Mouse (Mus musculus) layer of hippocampus, adult 2 months (tissue): ENCODE results near the gene Slc6a3. TPM values are rescaled to one million over a fixed set of nuclear protein-coding genes. Genes with fewer than 3 reads are reported as not detected.
A peak's percentile ranks its signal among the peaks of the same experiment; 100 is the strongest.

ENCODE experiments used
- DNase-seq, 2 experiments: peaks; one replicate each; pipeline ENCODE4 v3.0.0; 2022; ENCODE audit warnings: low spot score in 2 of 2
- H3K27ac ChIP-seq: fragments of 200-600 bp; 2 replicates; pipeline ENCODE4 v1.8.1; 2022
- H3K4me3 ChIP-seq: fragments of 200-600 bp; 2 replicates; pipeline ENCODE4 v1.8.1; 2022; ENCODE audit warnings: mild to moderate bottlenecking
- CTCF ChIP-seq: fragments of 200-600 bp; conservative IDR thresholded peaks from 2 replicates; pipeline ENCODE4 v1.8.1; 2022; ENCODE audit warnings: antibody characterized with exemption, mild to moderate bottlenecking, moderate library complexity
- total RNA-seq, 2 experiments: library from RNA; stranded (reverse); gene quantifications; 2 replicates each; pipeline ENCODE4 v1.2.3; 2021

Gene Slc6a3
- total RNA-seq, 2 experiments from 2014 or later: 0.20 TPM; not detected in 1

DNA sequence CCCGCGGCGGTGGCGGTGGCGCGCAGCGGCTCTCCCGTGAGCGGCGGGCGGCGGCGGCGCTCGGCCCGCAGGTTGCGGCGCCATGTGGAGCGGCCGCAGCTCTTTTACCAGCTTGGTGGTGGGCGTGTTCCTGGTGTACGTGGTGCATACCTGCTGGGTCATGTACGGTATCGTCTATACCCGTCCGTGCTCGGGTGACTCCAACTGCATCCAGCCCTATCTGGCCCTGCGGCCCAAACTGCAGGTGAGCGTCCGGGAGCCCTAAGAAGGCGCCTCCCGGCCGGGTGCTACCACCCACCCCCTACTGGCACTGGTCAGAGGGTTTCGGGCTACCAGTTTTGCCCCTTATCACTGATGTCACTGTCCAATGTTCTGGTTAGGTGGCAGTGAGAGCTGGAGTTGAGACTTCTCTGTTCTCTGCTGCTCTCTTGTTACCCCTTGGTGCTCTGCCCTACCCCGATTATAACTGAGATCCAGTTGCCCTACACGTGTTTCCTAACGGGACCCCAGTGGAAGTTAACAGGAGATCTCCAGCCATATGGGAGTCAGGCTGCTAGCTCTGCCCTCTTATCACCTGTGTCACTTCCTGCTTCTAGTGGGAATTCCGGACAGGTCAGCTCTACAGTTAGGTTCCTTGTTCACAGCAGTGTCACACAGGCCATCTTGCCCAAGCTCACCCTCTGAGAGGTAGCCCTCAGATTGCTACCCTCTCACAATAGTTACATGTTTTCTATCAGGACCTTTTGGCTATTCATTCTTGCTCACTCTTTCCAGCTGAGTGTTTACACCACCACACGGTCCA, 67.8 kb downstream of the Slc6a3 start:
- Histone ChIP-seq H3K27ac (peak overlapping the region; percentile 89), H3K4me3 (peak overlapping the region; percentile 93)
- TF ChIP-seq CTCF: no peak
- DNase-seq: no peak

DNA sequence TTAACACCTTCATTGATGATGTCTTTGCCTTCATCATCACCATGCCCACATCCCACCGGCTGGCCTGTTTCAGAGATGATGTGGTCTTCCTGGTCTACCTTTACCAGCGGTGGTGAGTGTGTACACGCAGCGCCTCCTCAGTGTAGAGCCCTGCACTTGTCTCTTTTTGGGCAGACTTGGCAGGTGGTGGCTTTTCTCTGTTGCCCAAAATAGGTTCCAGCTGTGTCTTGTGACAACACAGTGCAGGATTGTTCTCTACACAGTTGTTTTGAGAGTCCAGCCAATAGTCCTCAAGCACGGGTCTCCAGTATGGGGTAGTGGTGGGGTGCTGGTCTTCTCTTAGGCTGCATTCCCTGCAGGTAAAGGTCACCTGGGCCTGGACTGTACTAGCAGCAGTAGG, 81.9 kb downstream of the Slc6a3 start:
- TF ChIP-seq CTCF: no peak
- Histone ChIP-seq H3K4me3 (no peak overlapping the region), H3K27ac (0 out of 2 replicates have a peak overlapping the region, but pooled peaks have one; percentile 28)
- DNase-seq: no peak

DNA sequence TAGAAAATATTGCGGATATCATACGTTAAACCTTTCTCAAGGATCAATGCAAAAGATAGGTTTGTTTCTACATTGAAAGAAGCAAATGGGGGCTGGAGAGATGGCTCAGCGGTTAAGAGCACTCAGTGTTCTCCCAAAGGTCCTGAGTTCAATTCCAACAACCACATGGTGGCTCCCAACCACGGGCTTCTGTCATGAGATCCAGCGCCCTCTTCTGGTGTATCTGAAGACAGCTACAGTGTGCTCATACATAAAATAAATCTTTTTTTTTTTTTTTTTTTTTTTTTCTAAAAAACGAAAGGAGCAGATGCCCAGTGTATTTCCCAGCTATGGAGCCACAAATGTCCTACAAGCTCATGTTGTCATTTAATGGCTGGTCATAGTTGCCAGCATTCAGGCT, 84.1 kb downstream of the Slc6a3 start:
- H3K4me3 ChIP-seq: no peak overlapping the region
- TF ChIP-seq CTCF: peak; percentile 68
- DNase-seq: no peak
- no peak overlapping the region for H3K27ac ChIP-seq

DNA sequence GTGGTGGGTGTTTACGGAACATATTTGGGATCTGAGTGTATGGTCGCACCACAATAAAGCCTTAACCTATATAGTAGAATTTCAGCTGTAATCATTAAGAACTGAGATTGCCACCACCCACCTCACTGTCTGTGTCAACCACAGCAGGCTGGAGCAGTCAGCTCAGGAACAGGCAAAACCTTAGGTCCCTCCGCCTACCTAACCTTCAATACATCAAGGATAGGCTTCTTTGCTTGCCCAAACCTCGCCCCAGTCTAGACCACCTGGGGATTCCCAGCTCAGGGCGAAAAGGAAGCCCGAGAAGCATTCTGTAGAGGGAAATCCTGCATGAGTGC, 89.8 kb downstream of the Slc6a3 start:
- no peak; the same call in 1 of the 2 replicates for TF ChIP-seq CTCF
- peak overlapping the region; percentile 69 for H3K4me3 ChIP-seq
- DNase-seq: no peak
- H3K27ac ChIP-seq: peak overlapping the region; percentile 36; the same call in 1 of the 2 replicates

DNA sequence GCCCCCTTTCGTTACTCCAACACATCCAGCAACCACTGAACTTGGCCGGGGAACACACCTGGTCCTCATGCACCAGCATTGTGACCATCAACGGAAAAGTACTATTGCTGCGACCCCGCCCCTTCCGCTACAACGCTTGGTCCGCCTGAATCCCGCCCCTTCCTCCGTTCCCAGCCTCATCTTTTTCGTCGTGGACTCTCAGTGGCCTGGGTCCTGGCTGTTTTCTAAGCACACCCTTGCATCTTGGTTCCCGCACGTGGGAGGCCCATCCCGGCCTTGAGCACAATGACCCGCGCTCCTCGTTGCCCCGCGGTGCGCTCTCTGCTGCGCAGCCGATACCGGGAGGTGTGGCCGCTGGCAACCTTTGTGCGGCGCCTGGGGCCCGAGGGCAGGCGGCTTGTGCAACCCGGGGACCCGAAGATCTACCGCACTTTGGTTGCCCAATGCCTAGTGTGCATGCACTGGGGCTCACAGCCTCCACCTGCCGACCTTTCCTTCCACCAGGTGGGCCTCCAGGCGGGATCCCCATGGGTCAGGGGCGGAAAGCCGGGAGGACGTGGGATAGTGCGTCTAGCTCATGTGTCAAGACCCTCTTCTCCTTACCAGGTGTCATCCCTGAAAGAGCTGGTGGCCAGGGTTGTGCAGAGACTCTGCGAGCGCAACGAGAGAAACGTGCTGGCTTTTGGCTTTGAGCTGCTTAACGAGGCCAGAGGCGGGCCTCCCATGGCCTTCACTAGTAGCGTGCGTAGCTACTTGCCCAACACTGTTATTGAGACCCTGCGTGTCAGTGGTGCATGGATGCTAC, 90.4 kb downstream of the Slc6a3 start, which contains the start of gene Tert:
Tert (plus strand) TSS at position 167 of the 805 bp plus-strand sequence.
- peak; percentile 70; the same call in 1 of the 2 replicates for TF ChIP-seq CTCF
- Histone ChIP-seq H3K4me3 (peak within 1 kb of the TSS; percentile 69), H3K27ac (peak within 1 kb of the TSS; percentile 36; the same call in 1 of the 2 replicates)
- peak; percentile 21 to 39 for DNase-seq

Other genes starting within 250 kb of the Slc6a3 start
- gene Mrpl36, start 208.2 kb upstream of the Slc6a3 start, total RNA-seq: 10 to 100 TPM; 34.3 to 40.8 TPM
- gene Ndufs6, start 208.2 kb upstream of the Slc6a3 start, total RNA-seq: 100 to 1,000 TPM; 156 to 172 TPM
- 10 to 100 TPM; 36.6 to 39.5 TPM for gene Lpcat1, start 69.5 kb upstream of the Slc6a3 start, total RNA-seq
- gene Clptm1l, start 67.3 kb downstream of the Slc6a3 start, total RNA-seq: 100 to 1,000 TPM; 124 to 131 TPM
- 1 to 10 TPM; 3.6 to 5.0 TPM for gene Tert, start 90.2 kb downstream of the Slc6a3 start, total RNA-seq
- not detected for gene Slc6a18, start 141.3 kb downstream of the Slc6a3 start, total RNA-seq
- not detected for gene Slc6a19, start 168.1 kb downstream of the Slc6a3 start, total RNA-seq
- 1 to 10 TPM; 7.0 to 8.7 TPM for gene Slc12a7, start 196.3 kb downstream of the Slc6a3 start, total RNA-seq